Mouse (Mus musculus): Measurements from ENCODE around the gene Rasgrp4. TPM values are rescaled to one million over a fixed set of nuclear protein-coding genes. Genes with fewer than 3 reads are reported as not detected.
A peak's percentile ranks its signal among the peaks of the same experiment; 100 is the strongest.
"Not testable (repeated sequence)": the region's sequence is repeated elsewhere in the genome, so short reads cannot be mapped to it uniquely, and the experiment has no call there.

Gene Rasgrp4
- polyA plus RNA-seq, 1 experiment from 2014 or later, result 0.62 TPM

DNA sequence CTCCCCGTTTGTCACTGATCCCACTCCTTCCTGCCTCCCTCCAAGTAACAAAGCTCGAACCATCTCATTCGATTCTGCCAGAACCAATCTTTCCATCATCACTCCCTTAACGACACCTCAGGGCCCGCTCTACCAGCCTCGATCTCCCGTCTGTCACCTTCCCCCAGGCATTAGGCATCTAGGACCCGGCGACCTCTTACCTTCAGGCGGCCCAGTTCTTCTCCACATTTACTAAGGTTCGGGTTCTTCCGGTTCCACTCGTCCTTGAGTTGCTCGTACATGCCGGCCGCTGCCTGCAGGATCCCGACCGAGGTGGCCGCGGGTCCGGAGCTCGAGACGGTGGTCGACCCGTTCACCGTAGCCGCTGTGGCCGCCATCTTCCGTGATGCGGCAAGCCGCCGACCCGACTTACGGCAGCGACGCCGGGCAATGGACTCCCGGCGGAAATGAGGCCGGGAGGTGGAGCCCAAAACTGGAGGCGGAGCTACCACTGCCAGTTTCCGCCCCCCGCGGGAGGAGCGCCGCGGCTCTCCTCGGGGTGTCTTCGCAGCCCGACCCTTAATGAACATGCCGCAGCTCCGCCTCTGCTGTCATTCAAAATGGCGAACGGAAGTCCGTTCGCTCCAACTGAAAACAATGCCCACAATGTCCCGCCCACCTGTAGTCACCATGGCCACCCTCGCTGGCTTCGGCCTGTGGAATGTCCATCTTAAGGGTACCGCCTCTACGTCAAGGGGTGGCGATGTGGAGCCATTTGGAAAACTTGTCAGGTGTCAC, 45.6 kb downstream of the Rasgrp4 start, which contains the start of gene Psmd8:
Gene Psmd8 (minus strand): TSS at position 625 of the 777 bp plus-strand sequence.
- Histone ChIP-seq H3K4me1 (replicated peaks; ENCODE audit: control insufficient read depth, insufficient read depth, low read length) (peaks cover 11% of the 10 kb centered on the region), H3K4me2 (peak within 1 kb of the TSS; percentile 95), H3K36me3 (ENCODE audit: control insufficient read depth, insufficient read depth, low read length) (peaks cover 10% of the 10 kb centered on the region), H3K27ac (ENCODE audit: low read depth, low read length) (peak within 1 kb of the TSS; percentile 58; the same call in 1 of the 2 replicates), H3K9ac (ENCODE audit: low read depth, low read length) (peak within 1 kb of the TSS; percentile 86), H3K4me3 (ENCODE audit: low read depth, low read length) (peak within 1 kb of the TSS; percentile 92), H3K27me3 (replicated peaks; ENCODE audit: control insufficient read depth, insufficient read depth, low read length) (no peaks in the 10 kb centered on the region), H3K9me3 (ENCODE audit: control insufficient read depth, low read length) (no peaks in the 10 kb centered on the region)
- WGBS, result under 1% methylated on average over 62 of the region's 62 CpGs
- ATAC-seq (replicated peaks; ENCODE audit: low FRiP score) (peak; percentile 92), DNase-seq (ENCODE audit: low spot score) (peak; percentile 96)

DNA sequence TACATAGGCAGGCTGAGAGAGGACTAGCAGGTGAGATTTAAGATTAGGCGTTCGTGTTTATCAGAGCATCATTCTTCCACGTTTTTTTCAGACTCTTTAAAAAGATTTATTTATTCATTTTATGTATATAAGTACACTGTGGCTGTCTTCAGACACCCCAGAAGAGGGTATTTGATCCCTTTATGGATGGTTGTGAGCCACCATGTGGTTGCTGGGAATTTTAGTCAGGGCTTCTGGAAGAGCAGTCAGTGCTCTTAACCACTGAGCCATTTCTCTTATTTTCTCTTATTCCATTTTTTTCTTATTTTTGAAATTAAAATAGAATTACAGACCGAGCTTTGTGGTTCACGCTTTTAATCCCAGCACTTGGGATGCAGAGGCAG, 46.2 kb downstream of the Rasgrp4 start:
- Histone ChIP-seq H3K9me3 (ENCODE audit: control insufficient read depth, low read length) (no peaks in the 10 kb centered on the region), H3K27ac (ENCODE audit: low read depth, low read length) (no peak overlapping the region), H3K4me3 (ENCODE audit: low read depth, low read length) (peak overlapping the region; percentile 92), H3K4me1 (replicated peaks; ENCODE audit: control insufficient read depth, insufficient read depth, low read length) (peaks cover 11% of the 10 kb centered on the region), H3K27me3 (replicated peaks; ENCODE audit: control insufficient read depth, insufficient read depth, low read length) (no peaks in the 10 kb centered on the region), H3K4me2 (peak overlapping the region; percentile 95), H3K9ac (ENCODE audit: low read depth, low read length) (no peak overlapping the region), H3K36me3 (ENCODE audit: control insufficient read depth, insufficient read depth, low read length) (peaks cover 5% of the 10 kb centered on the region; the same call in 1 of the 2 replicates)
- 41% methylated on average over 5 of the region's 5 CpGs for WGBS
- no peak for DNase-seq (ENCODE audit: low spot score)
- ATAC-seq (replicated peaks; ENCODE audit: low FRiP score), result no peak

DNA sequence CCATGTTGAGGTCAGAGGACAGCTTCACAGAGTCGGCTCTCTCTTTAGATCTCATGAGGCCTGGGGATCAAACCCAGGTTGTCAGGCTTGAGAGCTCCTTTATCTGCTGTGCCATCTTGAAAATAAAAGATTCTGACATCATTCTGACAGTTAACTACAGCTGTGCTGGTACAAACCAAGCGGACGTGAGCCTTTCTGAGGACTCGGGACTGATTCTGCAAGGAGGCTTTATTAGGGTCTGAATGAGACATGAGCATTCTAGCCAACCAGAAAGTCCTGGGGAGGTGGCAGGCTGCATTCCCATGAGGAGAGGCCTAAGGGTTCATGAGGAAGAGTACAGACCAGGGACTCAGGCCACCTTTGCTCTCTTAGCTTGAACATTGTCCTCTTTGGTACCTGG, 46.7 kb downstream of the Rasgrp4 start:
- not testable (repeated sequence) for ATAC-seq (replicated peaks; ENCODE audit: low FRiP score); DNase-seq (ENCODE audit: low spot score); H3K27me3 ChIP-seq (replicated peaks; ENCODE audit: control insufficient read depth, insufficient read depth, low read length); H3K27ac ChIP-seq (ENCODE audit: low read depth, low read length); H3K4me3 ChIP-seq (ENCODE audit: low read depth, low read length); H3K9me3 ChIP-seq (ENCODE audit: control insufficient read depth, low read length); H3K4me2 ChIP-seq; H3K9ac ChIP-seq (ENCODE audit: low read depth, low read length); H3K36me3 ChIP-seq (ENCODE audit: control insufficient read depth, insufficient read depth, low read length)
- WGBS, result 87% methylated on average over 4 of the region's 4 CpGs
- H3K4me1 ChIP-seq (replicated peaks; ENCODE audit: control insufficient read depth, insufficient read depth, low read length), result peaks cover 11% of the 10 kb centered on the region

DNA sequence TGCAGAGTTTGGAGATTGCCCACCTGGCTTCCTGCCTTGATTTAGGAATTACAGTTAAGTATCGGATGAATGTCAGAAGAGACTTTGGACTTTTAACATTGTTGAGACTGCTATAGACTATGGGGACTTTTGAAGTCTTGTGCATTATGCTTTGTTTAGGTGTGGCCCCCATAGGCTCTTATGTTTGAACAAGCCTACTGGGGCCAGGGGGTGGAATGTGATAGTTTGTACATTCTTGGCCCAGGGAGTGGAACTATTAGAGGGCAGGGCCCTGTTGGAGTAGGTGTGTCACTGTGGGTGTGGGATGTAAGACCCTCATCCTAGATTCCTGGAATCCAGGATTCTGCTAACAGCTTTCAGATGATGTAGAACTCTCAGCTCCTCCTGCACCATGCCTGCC, 59.6 kb downstream of the Rasgrp4 start:
- H3K9me3 ChIP-seq (ENCODE audit: control insufficient read depth, low read length); H3K27ac ChIP-seq (ENCODE audit: low read depth, low read length); H3K9ac ChIP-seq (ENCODE audit: low read depth, low read length); H3K4me2 ChIP-seq; H3K4me1 ChIP-seq (replicated peaks; ENCODE audit: control insufficient read depth, insufficient read depth, low read length); H3K36me3 ChIP-seq (ENCODE audit: control insufficient read depth, insufficient read depth, low read length); H3K4me3 ChIP-seq (ENCODE audit: low read depth, low read length); DNase-seq (ENCODE audit: low spot score); ATAC-seq (replicated peaks; ENCODE audit: low FRiP score); H3K27me3 ChIP-seq (replicated peaks; ENCODE audit: control insufficient read depth, insufficient read depth, low read length): not testable (repeated sequence)
- WGBS, result 89% methylated on average over 1 of the region's 1 CpGs

DNA sequence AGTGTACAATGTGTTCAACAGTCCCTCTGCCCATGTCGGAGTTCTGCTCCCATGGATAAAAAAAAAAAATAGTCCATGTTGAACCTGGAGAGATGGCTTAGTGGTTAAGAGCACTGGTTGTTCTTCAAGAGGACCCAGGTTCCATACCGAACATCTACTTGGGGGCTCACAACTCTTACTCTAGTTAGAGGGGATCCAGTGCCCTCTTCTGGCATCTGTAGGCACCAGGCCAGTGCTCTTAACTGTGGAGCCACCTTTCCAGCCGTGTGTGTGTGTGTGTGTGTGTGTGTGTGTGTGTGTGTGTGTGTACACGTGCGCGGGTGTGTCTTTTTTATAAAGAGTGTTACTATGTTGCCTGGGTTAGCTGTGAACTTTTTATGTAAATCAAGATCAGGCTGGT, 67.9 kb downstream of the Rasgrp4 start:
- WGBS, result 76% methylated on average over 6 of the region's 6 CpGs
- Histone ChIP-seq H3K9ac (ENCODE audit: low read depth, low read length) (no peak overlapping the region), H3K27ac (ENCODE audit: low read depth, low read length) (no peak overlapping the region), H3K4me2 (no peak overlapping the region), H3K36me3 (ENCODE audit: control insufficient read depth, insufficient read depth, low read length) (no peaks in the 10 kb centered on the region), H3K9me3 (ENCODE audit: control insufficient read depth, low read length) (no peaks in the 10 kb centered on the region), H3K4me3 (ENCODE audit: low read depth, low read length) (no peak overlapping the region), H3K4me1 (replicated peaks; ENCODE audit: control insufficient read depth, insufficient read depth, low read length) (no peaks in the 10 kb centered on the region), H3K27me3 (replicated peaks; ENCODE audit: control insufficient read depth, insufficient read depth, low read length) (no peaks in the 10 kb centered on the region)
- DNase-seq (ENCODE audit: low spot score) (no peak), ATAC-seq (replicated peaks; ENCODE audit: low FRiP score) (no peak)

Other genes with a start within 250 kb of the Rasgrp4 start
- 191 and 209 TPM in 2 replicates for gene Actn4, start 172.5 kb upstream of the Rasgrp4 start, polyA plus RNA-seq (2014; fragmentation: Nextera tagmentation; extraction: Ambion mirVana)
- 421 and 425 TPM in 2 replicates for gene Eif3k, start 153.0 kb upstream of the Rasgrp4 start, polyA plus RNA-seq (2014; fragmentation: Nextera tagmentation; extraction: Ambion mirVana)
- gene Map4k1, start 152.8 kb upstream of the Rasgrp4 start, polyA plus RNA-seq (2014; fragmentation: Nextera tagmentation; extraction: Ambion mirVana), result 50.7 and 53.2 TPM in 2 replicates
- gene Ryr1, start 9.7 kb upstream of the Rasgrp4 start, polyA plus RNA-seq (2014; fragmentation: Nextera tagmentation; extraction: Ambion mirVana), result 0.52 and 0.71 TPM in 2 replicates
- gene Fam98c, start 21.4 kb downstream of the Rasgrp4 start, polyA plus RNA-seq (2014; fragmentation: Nextera tagmentation; extraction: Ambion mirVana), result 16.7 and 17.3 TPM in 2 replicates
- 0.37 and 0.47 TPM in 2 replicates for gene Ggn, start 35.4 kb downstream of the Rasgrp4 start, polyA plus RNA-seq (2014; fragmentation: Nextera tagmentation; extraction: Ambion mirVana)
- 1.0 and 1.1 TPM in 2 replicates for gene Spred3, start 35.6 kb downstream of the Rasgrp4 start, polyA plus RNA-seq (2014; fragmentation: Nextera tagmentation; extraction: Ambion mirVana)
- gene Psmd8, start 45.9 kb downstream of the Rasgrp4 start, polyA plus RNA-seq (2014; fragmentation: Nextera tagmentation; extraction: Ambion mirVana), result 231 and 235 TPM in 2 replicates
- gene Catsperg1, start 79.2 kb downstream of the Rasgrp4 start, polyA plus RNA-seq (2014; fragmentation: Nextera tagmentation; extraction: Ambion mirVana), result 0.31 and 0.64 TPM in 2 replicates
- gene Kcnk6, start 97.7 kb downstream of the Rasgrp4 start, polyA plus RNA-seq (2014; fragmentation: Nextera tagmentation; extraction: Ambion mirVana), result 2.0 and 2.6 TPM in 2 replicates
- gene Yif1b, start 103.5 kb downstream of the Rasgrp4 start, polyA plus RNA-seq (2014; fragmentation: Nextera tagmentation; extraction: Ambion mirVana), result 95.7 and 101 TPM in 2 replicates
- gene 2200002D01Rik, start 113.6 kb downstream of the Rasgrp4 start, polyA plus RNA-seq (2014; fragmentation: Nextera tagmentation; extraction: Ambion mirVana), result 3.2 and 4.4 TPM in 2 replicates
- 51.6 and 53.7 TPM in 2 replicates for gene Spint2, start 147.1 kb downstream of the Rasgrp4 start, polyA plus RNA-seq (2014; fragmentation: Nextera tagmentation; extraction: Ambion mirVana)
- gene Ppp1r14a, start 154.5 kb downstream of the Rasgrp4 start, polyA plus RNA-seq (2014; fragmentation: Nextera tagmentation; extraction: Ambion mirVana), result 6.0 and 6.9 TPM in 2 replicates
- gene Dpf1, start 169.1 kb downstream of the Rasgrp4 start, polyA plus RNA-seq (2014; fragmentation: Nextera tagmentation; extraction: Ambion mirVana), result 6.1 and 7.5 TPM in 2 replicates